Mouse (Mus musculus): ENCODE measurements around the gene Plpp7.

DNA sequence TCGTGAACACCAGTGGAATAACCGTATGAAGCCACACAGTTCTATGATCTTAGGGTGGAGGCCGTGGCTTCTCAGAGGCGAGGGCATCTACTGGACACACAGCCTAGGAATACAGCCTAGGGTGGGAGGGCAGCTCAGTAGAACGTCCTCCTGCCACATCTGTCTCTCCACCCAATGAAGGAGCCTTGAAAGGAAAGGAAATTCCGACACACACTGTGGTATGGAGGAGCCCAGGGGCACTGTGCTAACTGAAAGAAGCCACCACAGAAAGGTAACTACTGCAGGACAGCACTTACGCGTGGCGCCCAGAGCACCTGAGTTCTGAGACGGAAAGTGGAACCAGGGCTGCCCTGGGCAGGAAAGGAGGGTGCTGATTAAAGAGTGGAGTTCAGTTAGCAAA is 24.6 kb upstream of the Plpp7 start:
- TF ChIP-seq CTCF (IDR thresholded peaks at IDR 0.05; ENCODE audit: extremely low read depth, insufficient read length, insufficient replicate concordance, low read depth, low read length) (no peak), POLR2A (IDR thresholded peaks at IDR 0.05; ENCODE audit: low read depth, low read length) (no peak)
